Mouse (Mus musculus) neural tube, embryonic 15.5 days (tissue): ENCODE measurements around the gene Rnf145. TPM values are rescaled to one million over a fixed set of nuclear protein-coding genes. Genes with fewer than 3 reads are reported as not detected.

Experiments used
- ATAC-seq: fragments of 200-750 bp; cut with Nextera tagmentation; 2 replicates; pipeline ENCODE4 v1.8.0; 2017; ENCODE audit warnings: mild to moderate bottlenecking, moderate TSS enrichment, moderate library complexity; ENCODE audit not compliant: low FRiP score
- H3K27ac ChIP-seq: fragments of 300-500 bp; sonication (generic); replicated peaks from 2 replicates; pipeline ENCODE4 v1.5.1; 2015; ENCODE audit warnings: mild to moderate bottlenecking, inconsistent platforms
- H3K27me3 ChIP-seq: fragments of 300-500 bp; sonication (generic); replicated peaks from 2 replicates; pipeline ENCODE4 v1.6.1; 2015; ENCODE audit warnings: inconsistent platforms
- H3K36me3 ChIP-seq: fragments of 300-500 bp; sonication (generic); 2 replicates; pipeline ENCODE4 v1.6.1; 2015; ENCODE audit warnings: inconsistent platforms
- H3K4me1 ChIP-seq: fragments of 300-500 bp; sonication (generic); 2 replicates; pipeline ENCODE4 v1.6.1; 2015; ENCODE audit warnings: inconsistent platforms
- H3K4me2 ChIP-seq: fragments of 300-500 bp; sonication (generic); 2 replicates; pipeline ENCODE4 v1.6.1; 2015; ENCODE audit warnings: inconsistent platforms, mild to moderate bottlenecking, moderate library complexity
- H3K4me3 ChIP-seq: fragments of 300-500 bp; sonication (generic); replicated peaks from 2 replicates; pipeline ENCODE4 v1.5.1; 2015; ENCODE audit warnings: mild to moderate bottlenecking, inconsistent platforms
- H3K9ac ChIP-seq: fragments of 300-500 bp; sonication (generic); replicated peaks from 2 replicates; pipeline ENCODE4 v1.6.1; 2015; ENCODE audit warnings: mild to moderate bottlenecking, inconsistent platforms
- H3K9me3 ChIP-seq: fragments of 300-500 bp; sonication (generic); replicated peaks from 2 replicates; pipeline ENCODE4 v1.6.1; 2016; ENCODE audit warnings: inconsistent platforms
- WGBS: fragments of 180-500 bp; shearing (Covaris S2); methylation state at CpG from one replicate; pipeline ENCODE4 v1.1.7; 2015; ENCODE audit warnings: mixed read lengths; 5-methylcytosine and 5-hydroxymethylcytosine counted together
- polyA plus RNA-seq: library from polyadenylated mRNA; unstranded; fragments of >200 nt; fragmentation: Nextera tagmentation; extraction: Ambion mirVana; gene quantifications from 2 replicates; pipeline ENCODE4 v1.2.1, GENCODE M21; 2015

The Rnf145 gene
- polyA plus RNA-seq, 1 experiment from 2014 or later, result 112 TPM

GRCm38 (mm10) chr11:44528560-44529199, 9.9 kb downstream of the Rnf145 start:
- no peak overlapping the region for H3K9ac ChIP-seq
- 92% methylated on average over 14 of the region's 14 CpGs for WGBS
- H3K27me3 ChIP-seq, result no peaks in the 10 kb centered on the region
- H3K9me3 ChIP-seq, result no peaks in the 10 kb centered on the region
- H3K4me1 ChIP-seq, result peaks cover 12% of the 10 kb centered on the region; the same call in 1 of the 2 replicates
- H3K4me2 ChIP-seq, result no peak overlapping the region
- H3K27ac ChIP-seq, result no peak overlapping the region
- no peak for ATAC-seq
- H3K36me3 ChIP-seq, result peaks cover 40% of the 10 kb centered on the region
- no peak overlapping the region for H3K4me3 ChIP-seq

- peaks cover 12% of the 10 kb centered on the region; the same call in 1 of the 2 replicates for H3K4me1 ChIP-seq
- no peak overlapping the region for H3K27ac ChIP-seq
- H3K27me3 ChIP-seq, result no peaks in the 10 kb centered on the region
- no peak overlapping the region for H3K4me2 ChIP-seq
- no peak overlapping the region for H3K9ac ChIP-seq
- WGBS, result 92% methylated on average over 12 of the region's 12 CpGs
- no peaks in the 10 kb centered on the region for H3K9me3 ChIP-seq
- H3K4me3 ChIP-seq, result no peak overlapping the region
- ATAC-seq, result no peak
- peaks cover 43% of the 10 kb centered on the region for H3K36me3 ChIP-seq
Measured at GRCm38 (mm10) chr11:44529200-44529599, 10.4 kb downstream of the Rnf145 start.

GRCm38 (mm10) chr11:44529716-44530115, 11.0 kb downstream of the Rnf145 start:
- ATAC-seq, result no peak
- Histone ChIP-seq H3K27ac (no peak overlapping the region), H3K9ac (no peak overlapping the region), H3K9me3 (no peaks in the 10 kb centered on the region), H3K36me3 (peaks cover 43% of the 10 kb centered on the region), H3K4me2 (no peak overlapping the region), H3K4me1 (peaks cover 12% of the 10 kb centered on the region; the same call in 1 of the 2 replicates), H3K27me3 (no peaks in the 10 kb centered on the region), H3K4me3 (no peak overlapping the region)
- 86% methylated on average over 5 of the region's 5 CpGs for WGBS

GRCm38 (mm10) chr11:44530382-44530781, 11.6 kb downstream of the Rnf145 start:
- Histone ChIP-seq H3K4me3 (no peak overlapping the region), H3K27me3 (no peaks in the 10 kb centered on the region), H3K36me3 (peaks cover 41% of the 10 kb centered on the region), H3K9me3 (no peaks in the 10 kb centered on the region), H3K9ac (no peak overlapping the region), H3K27ac (peak overlapping the region; percentile 1; the same call in 1 of the 2 replicates), H3K4me1 (peaks cover 12% of the 10 kb centered on the region; the same call in 1 of the 2 replicates), H3K4me2 (no peak overlapping the region)
- no peak for ATAC-seq
- WGBS, result 36% methylated on average over 8 of the region's 8 CpGs

GRCm38 (mm10) chr11:44530867-44531266, 12.1 kb downstream of the Rnf145 start:
- Histone ChIP-seq H3K27ac (peak overlapping the region; percentile 1; the same call in 1 of the 2 replicates), H3K4me2 (no peak overlapping the region), H3K9me3 (no peaks in the 10 kb centered on the region), H3K36me3 (peaks cover 38% of the 10 kb centered on the region), H3K9ac (no peak overlapping the region), H3K4me1 (peaks cover 12% of the 10 kb centered on the region; the same call in 1 of the 2 replicates), H3K27me3 (no peaks in the 10 kb centered on the region), H3K4me3 (no peak overlapping the region)
- WGBS, result 84% methylated on average over 11 of the region's 11 CpGs
- no peak for ATAC-seq

GRCm38 (mm10) chr11:44531617-44532016, 12.9 kb downstream of the Rnf145 start:
- Histone ChIP-seq H3K36me3 (peaks cover 34% of the 10 kb centered on the region), H3K27me3 (no peaks in the 10 kb centered on the region), H3K4me3 (no peak overlapping the region), H3K4me2 (no peak overlapping the region), H3K4me1 (peaks cover 12% of the 10 kb centered on the region; the same call in 1 of the 2 replicates), H3K9ac (no peak overlapping the region), H3K9me3 (no peaks in the 10 kb centered on the region), H3K27ac (no peak overlapping the region)
- ATAC-seq, result no peak
- 93% methylated on average over 4 of the region's 4 CpGs for WGBS

GRCm38 (mm10) chr11:44532846-44533781, 14.3 kb downstream of the Rnf145 start:
- Histone ChIP-seq H3K4me1 (peaks cover 19% of the 10 kb centered on the region; the same call in 1 of the 2 replicates), H3K36me3 (peaks cover 30% of the 10 kb centered on the region), H3K27ac (no peak overlapping the region), H3K4me2 (no peak overlapping the region), H3K4me3 (no peak overlapping the region), H3K9me3 (no peaks in the 10 kb centered on the region), H3K9ac (no peak overlapping the region), H3K27me3 (no peaks in the 10 kb centered on the region)
- ATAC-seq, result no peak
- WGBS, result 94% methylated on average over 17 of the region's 17 CpGs

GRCm38 (mm10) chr11:44534999-44535750, 16.4 kb downstream of the Rnf145 start:
- Histone ChIP-seq H3K4me1 (peaks cover 23% of the 10 kb centered on the region), H3K27ac (no peak overlapping the region), H3K9me3 (no peaks in the 10 kb centered on the region), H3K4me3 (no peak overlapping the region), H3K9ac (no peak overlapping the region), H3K36me3 (peaks cover 25% of the 10 kb centered on the region), H3K27me3 (no peaks in the 10 kb centered on the region), H3K4me2 (no peak overlapping the region)
- WGBS, result 91% methylated on average over 12 of the region's 12 CpGs
- ATAC-seq, result no peak

- 94% methylated on average over 7 of the region's 7 CpGs for WGBS
- no peak for ATAC-seq
- H3K4me2 ChIP-seq, result no peak overlapping the region
- no peak overlapping the region for H3K27ac ChIP-seq
- no peak overlapping the region for H3K9ac ChIP-seq
- peaks cover 26% of the 10 kb centered on the region for H3K36me3 ChIP-seq
- H3K4me3 ChIP-seq, result no peak overlapping the region
- H3K27me3 ChIP-seq, result no peaks in the 10 kb centered on the region
- H3K4me1 ChIP-seq, result peaks cover 22% of the 10 kb centered on the region
- no peaks in the 10 kb centered on the region for H3K9me3 ChIP-seq
Measured at GRCm38 (mm10) chr11:44537403-44537802, 18.6 kb downstream of the Rnf145 start.

GRCm38 (mm10) chr11:44538101-44538500, 19.3 kb downstream of the Rnf145 start:
- H3K27me3 ChIP-seq, result no peaks in the 10 kb centered on the region
- no peak overlapping the region for H3K9ac ChIP-seq
- no peak overlapping the region for H3K4me2 ChIP-seq
- peaks cover 21% of the 10 kb centered on the region for H3K36me3 ChIP-seq
- no peak for ATAC-seq
- H3K9me3 ChIP-seq, result no peaks in the 10 kb centered on the region
- H3K4me3 ChIP-seq, result no peak overlapping the region
- no peak overlapping the region for H3K27ac ChIP-seq
- H3K4me1 ChIP-seq, result peaks cover 22% of the 10 kb centered on the region
- WGBS, result 83% methylated on average over 3 of the region's 3 CpGs

GRCm38 (mm10) chr11:44538501-44539290, 19.9 kb downstream of the Rnf145 start:
- peaks cover 22% of the 10 kb centered on the region for H3K4me1 ChIP-seq
- H3K4me2 ChIP-seq, result no peak overlapping the region
- no peak overlapping the region for H3K4me3 ChIP-seq
- H3K9me3 ChIP-seq, result no peaks in the 10 kb centered on the region
- ATAC-seq, result no peak
- no peak overlapping the region for H3K27ac ChIP-seq
- peaks cover 15% of the 10 kb centered on the region for H3K36me3 ChIP-seq
- WGBS, result 84% methylated on average over 10 of the region's 10 CpGs
- H3K27me3 ChIP-seq, result no peaks in the 10 kb centered on the region
- H3K9ac ChIP-seq, result no peak overlapping the region
